Mouse (Mus musculus): Measurements from ENCODE around the gene 1700008O03Rik. TPM values are rescaled to one million over a fixed set of nuclear protein-coding genes. Genes with fewer than 3 reads are reported as not detected.

Gene 1700008O03Rik
- polyA plus RNA-seq, 1 experiment from 2014 or later, result 1.4 TPM

DNA sequence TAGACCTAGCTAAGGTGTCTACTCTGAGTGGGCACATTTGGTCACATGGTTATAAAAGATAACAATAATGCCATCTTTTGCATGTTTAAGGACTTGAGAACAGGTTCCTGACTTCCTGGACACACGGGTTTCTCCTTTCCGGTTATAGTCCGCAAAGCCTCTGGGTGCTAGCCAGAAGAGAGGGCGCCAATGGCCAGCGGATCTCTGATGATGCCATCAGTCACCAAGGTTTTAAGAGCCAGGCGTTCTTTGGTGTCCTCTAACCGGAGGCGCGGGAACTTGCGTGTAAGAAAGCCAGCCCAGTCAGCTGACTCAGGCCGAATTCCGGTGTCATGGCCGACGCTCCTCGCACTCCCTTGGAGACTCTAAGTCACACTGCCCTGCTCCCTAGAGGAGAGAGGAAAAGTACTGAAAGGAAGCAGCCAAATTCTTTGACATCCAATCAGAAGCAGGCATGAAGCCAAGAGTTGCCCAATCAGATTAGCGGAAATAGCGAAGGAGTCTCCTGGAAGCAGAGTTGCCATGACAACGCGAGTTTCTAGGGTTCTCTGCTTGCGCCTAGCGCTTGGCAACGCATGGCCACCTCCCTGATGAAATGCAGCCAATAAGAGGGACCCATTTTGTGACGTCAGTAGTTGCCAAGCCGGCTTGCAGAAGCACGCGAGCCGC lies 19.9 kb upstream of the 1700008O03Rik start:
- Histone ChIP-seq H3K27ac (peak overlapping the region; percentile 80), H3K9ac (replicated peaks) (0 out of 2 replicates have a peak overlapping the region, but pooled peaks have one; percentile 29), H3K9me3 (no peaks in the 10 kb centered on the region), H3K4me3 (replicated peaks) (peak overlapping the region; percentile 36), H3K27me3 (0 out of 2 replicates have a peak, but pooled peaks cover 6% of the 10 kb centered on the region), H3K4me2 (replicated peaks) (peak overlapping the region; percentile 54), H3K4me1 (replicated peaks) (peaks cover 8% of the 10 kb centered on the region), H3K36me3 (no peaks in the 10 kb centered on the region)
- ATAC-seq, result peak; percentile 97
- 2% methylated on average over 27 of the region's 27 CpGs for WGBS

- Histone ChIP-seq H3K4me3 (replicated peaks) (no peak overlapping the region), H3K9ac (replicated peaks) (no peak overlapping the region), H3K27ac (no peak overlapping the region), H3K4me2 (replicated peaks) (no peak overlapping the region), H3K4me1 (replicated peaks) (peaks cover 13% of the 10 kb centered on the region), H3K9me3 (no peaks in the 10 kb centered on the region), H3K27me3 (0 out of 2 replicates have a peak, but pooled peaks cover 2% of the 10 kb centered on the region), H3K36me3 (no peaks in the 10 kb centered on the region)
- no peak for ATAC-seq
- WGBS, result 84% methylated on average over 6 of the region's 6 CpGs
These were observed 16.1 kb upstream of the 1700008O03Rik start for GRCm38 (mm10) chr7:44401673-44402072.

DNA sequence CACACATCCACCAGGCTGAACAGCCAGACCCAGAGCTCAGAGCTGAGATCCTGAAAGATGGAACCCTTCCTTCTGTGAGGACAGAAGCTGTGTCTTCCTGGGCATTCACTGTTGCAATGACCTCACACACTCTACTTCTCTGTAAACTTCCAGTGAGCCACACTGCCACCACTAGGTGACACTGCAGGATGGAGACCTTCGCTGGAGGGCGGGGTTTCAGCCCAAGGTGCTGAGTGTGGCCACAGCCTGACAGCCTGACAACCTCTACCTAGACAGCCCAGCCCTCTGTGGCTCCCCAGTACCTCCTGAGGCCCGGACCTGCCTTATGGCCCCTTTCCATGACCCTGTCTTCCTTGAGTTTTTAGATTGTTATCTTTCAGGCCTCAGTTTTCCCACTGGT lies 12.9 kb upstream of the 1700008O03Rik start:
- 0 out of 2 replicates have a peak, but pooled peaks cover 5% of the 10 kb centered on the region for H3K4me1 ChIP-seq (replicated peaks)
- H3K36me3 ChIP-seq, result no peaks in the 10 kb centered on the region
- H3K9ac ChIP-seq (replicated peaks), result no peak overlapping the region
- H3K4me3 ChIP-seq (replicated peaks), result no peak overlapping the region
- H3K27me3 ChIP-seq, result no peaks in the 10 kb centered on the region
- H3K9me3 ChIP-seq, result no peaks in the 10 kb centered on the region
- H3K27ac ChIP-seq, result no peak overlapping the region
- WGBS, result 15% methylated on average over 3 of the region's 3 CpGs
- ATAC-seq, result peak; percentile 87
- no peak overlapping the region for H3K4me2 ChIP-seq (replicated peaks)

DNA sequence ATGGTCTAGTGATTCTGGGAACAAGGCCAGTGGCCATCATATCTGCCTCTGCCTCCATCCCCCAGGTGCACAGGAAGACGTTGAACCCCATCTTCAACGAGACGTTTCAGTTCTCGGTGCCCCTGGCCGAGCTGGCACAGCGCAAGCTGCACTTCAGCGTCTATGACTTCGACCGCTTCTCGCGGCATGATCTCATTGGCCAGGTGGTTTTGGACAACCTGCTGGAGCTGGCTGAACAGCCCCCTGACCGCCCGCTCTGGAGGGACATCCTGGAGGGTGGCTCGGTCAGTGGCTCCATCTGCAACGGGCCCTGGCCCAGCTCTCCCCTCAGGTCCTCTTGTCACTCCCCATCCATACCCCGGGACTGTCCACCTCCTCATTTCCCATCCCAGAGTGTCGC lies 7.7 kb upstream of the 1700008O03Rik start:
- 92% methylated on average over 17 of the region's 17 CpGs for WGBS
- H3K4me3 ChIP-seq (replicated peaks), result no peak overlapping the region
- ATAC-seq, result no peak
- H3K27me3 ChIP-seq, result 0 out of 2 replicates have a peak, but pooled peaks cover under 1% of the 10 kb centered on the region
- no peak overlapping the region for H3K4me2 ChIP-seq (replicated peaks)
- no peak overlapping the region for H3K9ac ChIP-seq (replicated peaks)
- no peaks in the 10 kb centered on the region for H3K4me1 ChIP-seq (replicated peaks)
- no peak overlapping the region for H3K27ac ChIP-seq
- no peaks in the 10 kb centered on the region for H3K9me3 ChIP-seq
- no peaks in the 10 kb centered on the region for H3K36me3 ChIP-seq

DNA sequence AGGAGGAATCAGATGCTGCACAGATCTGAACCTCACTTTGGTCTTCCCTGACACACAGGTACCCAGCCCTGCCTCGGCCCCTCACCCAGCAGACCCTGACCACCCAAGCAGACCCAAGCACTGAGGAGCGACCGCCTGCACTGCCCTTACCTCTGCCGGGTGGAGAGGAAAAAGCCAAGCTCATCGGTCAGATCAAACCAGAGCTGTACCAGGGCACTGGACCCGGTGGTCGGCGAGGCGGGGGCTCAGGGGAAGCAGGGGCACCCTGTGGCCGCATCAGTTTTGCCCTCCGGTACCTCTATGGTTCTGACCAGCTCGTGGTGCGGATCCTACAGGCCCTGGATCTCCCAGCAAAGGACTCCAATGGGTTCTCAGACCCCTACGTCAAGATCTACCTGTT lies 6.7 kb upstream of the 1700008O03Rik start:
- Histone ChIP-seq H3K27me3 (0 out of 2 replicates have a peak, but pooled peaks cover 3% of the 10 kb centered on the region), H3K36me3 (no peaks in the 10 kb centered on the region), H3K4me2 (replicated peaks) (no peak overlapping the region), H3K4me3 (replicated peaks) (no peak overlapping the region), H3K4me1 (replicated peaks) (no peaks in the 10 kb centered on the region), H3K27ac (no peak overlapping the region), H3K9ac (replicated peaks) (no peak overlapping the region), H3K9me3 (no peaks in the 10 kb centered on the region)
- no peak for ATAC-seq
- WGBS, result 88% methylated on average over 14 of the region's 14 CpGs

DNA sequence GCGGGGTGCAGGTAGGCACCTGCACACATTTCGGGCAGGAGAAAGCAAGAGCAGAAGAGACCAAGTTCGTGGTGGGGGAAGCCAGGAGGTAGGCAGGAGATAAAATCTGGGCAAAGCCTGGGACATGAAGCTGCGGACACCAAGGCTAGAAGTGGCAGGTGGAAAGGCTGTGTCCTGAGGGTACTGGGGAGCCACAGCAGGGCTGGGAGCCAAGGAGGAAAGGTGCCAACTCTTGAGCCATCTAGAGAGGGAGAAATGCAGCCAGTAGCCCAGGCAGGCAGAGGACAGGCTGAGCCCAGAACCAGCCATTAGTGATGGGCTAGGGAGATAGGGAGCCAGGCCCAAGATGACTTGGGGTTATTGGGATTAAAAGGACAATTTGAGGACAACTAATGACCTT lies 6.2 kb upstream of the 1700008O03Rik start:
- Histone ChIP-seq H3K4me1 (replicated peaks) (no peaks in the 10 kb centered on the region), H3K36me3 (no peaks in the 10 kb centered on the region), H3K27ac (no peak overlapping the region), H3K27me3 (0 out of 2 replicates have a peak, but pooled peaks cover 3% of the 10 kb centered on the region), H3K4me3 (replicated peaks) (no peak overlapping the region), H3K9ac (replicated peaks) (no peak overlapping the region), H3K9me3 (no peaks in the 10 kb centered on the region), H3K4me2 (replicated peaks) (no peak overlapping the region)
- WGBS, result 89% methylated on average over 4 of the region's 4 CpGs
- ATAC-seq, result no peak

GRCm38 (mm10) chr7:44384716-44385059 lies 932 bp downstream of the 1700008O03Rik start:
- no peaks in the 10 kb centered on the region for H3K9me3 ChIP-seq
- H3K36me3 ChIP-seq, result no peaks in the 10 kb centered on the region
- peak overlapping the region; percentile 89 for H3K4me2 ChIP-seq (replicated peaks)
- peak overlapping the region; percentile 55 for H3K4me3 ChIP-seq (replicated peaks)
- peak; percentile 78 for ATAC-seq
- no peak overlapping the region for H3K27ac ChIP-seq
- 2% methylated on average over 17 of the region's 17 CpGs for WGBS
- peaks cover 19% of the 10 kb centered on the region; the same call in 1 of the 2 replicates for H3K27me3 ChIP-seq
- H3K4me1 ChIP-seq (replicated peaks), result peaks cover 21% of the 10 kb centered on the region
- H3K9ac ChIP-seq (replicated peaks), result peak overlapping the region; percentile 80

DNA sequence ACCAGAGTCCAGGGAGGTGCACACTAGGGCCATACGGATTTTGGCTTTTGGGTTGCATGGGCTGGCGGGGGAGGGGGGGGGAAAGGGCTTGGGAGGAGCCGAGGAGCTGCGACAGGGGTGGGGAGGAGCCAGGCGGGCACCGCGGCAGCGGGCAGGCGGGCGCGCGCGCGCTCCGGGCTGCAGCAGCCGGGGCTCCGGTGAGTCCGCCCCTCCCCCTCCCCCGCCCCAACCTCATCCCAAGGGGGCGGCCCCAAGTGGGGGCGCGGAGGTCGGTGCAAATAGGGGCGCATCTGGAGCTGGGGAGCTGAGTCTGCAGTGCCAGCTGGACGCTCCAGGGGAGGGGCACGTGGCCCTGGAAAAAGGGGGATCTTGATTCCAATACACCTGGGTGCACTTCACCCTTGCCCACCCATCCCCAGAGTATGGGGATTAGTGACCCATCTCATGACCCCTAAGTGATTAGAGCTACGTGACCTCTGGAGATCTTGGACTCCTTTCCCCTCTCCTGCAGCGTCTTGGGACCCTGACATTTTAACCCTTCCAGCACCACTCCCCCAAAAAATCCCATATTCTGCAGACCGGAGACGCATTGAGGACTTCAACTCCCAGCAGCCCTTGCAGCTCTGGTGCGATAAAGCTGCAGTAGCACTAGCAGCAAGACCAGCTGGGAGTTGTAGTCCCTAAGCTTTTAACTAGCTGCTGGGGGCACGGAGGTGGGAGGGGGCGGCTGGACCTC lies 1.5 kb downstream of the 1700008O03Rik start, which contains the start of gene Syt3:
Gene Syt3 (plus strand): TSS at position 123 of the 736 bp plus-strand sequence.
- peak; percentile 88 for ATAC-seq
- peaks cover 21% of the 10 kb centered on the region for H3K4me1 ChIP-seq (replicated peaks)
- peak within 1 kb of the TSS; percentile 55 for H3K4me3 ChIP-seq (replicated peaks)
- H3K9ac ChIP-seq (replicated peaks), result peak within 1 kb of the TSS; percentile 80
- peak within 1 kb of the TSS; percentile 59 for H3K27ac ChIP-seq
- H3K36me3 ChIP-seq, result no peaks in the 10 kb centered on the region
- peaks cover 19% of the 10 kb centered on the region; the same call in 1 of the 2 replicates for H3K27me3 ChIP-seq
- H3K9me3 ChIP-seq, result no peaks in the 10 kb centered on the region
- 0% methylated on average over 33 of the region's 33 CpGs for WGBS
- H3K4me2 ChIP-seq (replicated peaks), result peak within 1 kb of the TSS; percentile 89

GRCm38 (mm10) chr7:44382541-44382940 lies 3.1 kb downstream of the 1700008O03Rik start:
- no peak overlapping the region for H3K4me3 ChIP-seq (replicated peaks)
- H3K4me1 ChIP-seq (replicated peaks), result peaks cover 21% of the 10 kb centered on the region
- H3K9me3 ChIP-seq, result no peaks in the 10 kb centered on the region
- H3K4me2 ChIP-seq (replicated peaks), result no peak overlapping the region
- H3K27me3 ChIP-seq, result peaks cover 16% of the 10 kb centered on the region; the same call in 1 of the 2 replicates
- ATAC-seq, result no peak; the same call in 1 of the 2 replicates
- H3K27ac ChIP-seq, result peak overlapping the region; percentile 51
- H3K9ac ChIP-seq (replicated peaks), result no peak overlapping the region
- no peaks in the 10 kb centered on the region for H3K36me3 ChIP-seq
- 66% methylated on average over 12 of the region's 12 CpGs for WGBS

DNA sequence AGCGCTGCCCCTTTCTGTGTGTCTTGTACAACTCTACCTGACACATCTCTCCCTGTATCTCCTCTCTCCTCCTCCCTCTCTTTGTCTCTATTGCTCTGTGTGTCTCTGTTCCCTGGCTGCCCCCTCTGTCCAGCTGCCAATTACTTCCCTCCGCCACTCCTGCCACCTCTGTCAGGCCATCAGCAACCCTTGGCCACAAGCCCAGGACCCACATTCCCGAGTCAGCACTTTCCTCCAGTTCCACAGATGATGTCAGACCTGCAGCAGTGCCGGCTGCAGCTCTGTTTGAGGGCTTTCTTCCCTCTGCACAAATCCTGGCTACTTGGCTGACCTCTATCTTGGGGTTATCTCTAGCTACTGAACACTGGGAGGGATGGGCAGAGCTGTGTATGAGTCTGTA lies 7.3 kb downstream of the 1700008O03Rik start:
- Histone ChIP-seq H3K27ac (no peak overlapping the region), H3K36me3 (no peaks in the 10 kb centered on the region), H3K4me3 (replicated peaks) (no peak overlapping the region)

GRCm38 (mm10) chr7:44375793-44376192 lies 9.8 kb downstream of the 1700008O03Rik start:
- 56% methylated on average over 3 of the region's 3 CpGs for WGBS
- no peaks in the 10 kb centered on the region for H3K36me3 ChIP-seq
- H3K27me3 ChIP-seq, result no peaks in the 10 kb centered on the region
- no peak overlapping the region for H3K4me3 ChIP-seq (replicated peaks)
- H3K4me1 ChIP-seq (replicated peaks), result peaks cover 12% of the 10 kb centered on the region
- no peak for ATAC-seq
- H3K27ac ChIP-seq, result no peak overlapping the region
- H3K9me3 ChIP-seq, result no peaks in the 10 kb centered on the region
- no peak overlapping the region for H3K9ac ChIP-seq (replicated peaks)
- H3K4me2 ChIP-seq (replicated peaks), result no peak overlapping the region

More for the DNA sequence above, 7.3 kb downstream of the 1700008O03Rik start:
- Histone ChIP-seq H3K4me2 (replicated peaks) (no peak overlapping the region), H3K4me1 (replicated peaks) (peaks cover 18% of the 10 kb centered on the region), H3K27me3 (no peaks in the 10 kb centered on the region), H3K9ac (replicated peaks) (no peak overlapping the region), H3K9me3 (no peaks in the 10 kb centered on the region)
- no peak for ATAC-seq
- 62% methylated on average over 4 of the region's 4 CpGs for WGBS

- no peaks in the 10 kb centered on the region for H3K9me3 ChIP-seq
- H3K4me3 ChIP-seq (replicated peaks), result peak overlapping the region; percentile 59
- H3K4me2 ChIP-seq (replicated peaks), result peak overlapping the region; percentile 84
- 2% methylated on average over 10 of the region's 10 CpGs for WGBS
- H3K36me3 ChIP-seq, result no peaks in the 10 kb centered on the region
- no peaks in the 10 kb centered on the region for H3K27me3 ChIP-seq
- H3K9ac ChIP-seq (replicated peaks), result peak overlapping the region; percentile 69
- no peak for ATAC-seq
- H3K4me1 ChIP-seq (replicated peaks), result peaks cover 12% of the 10 kb centered on the region
- H3K27ac ChIP-seq, result peak overlapping the region; percentile 61
These were observed 10.4 kb downstream of the 1700008O03Rik start for GRCm38 (mm10) chr7:44375207-44375606.
